Mouse (Mus musculus) frontal cortex, adult 2 months (tissue): ENCODE data around the gene Fev. TPM values are rescaled to one million over a fixed set of nuclear protein-coding genes. Genes with fewer than 3 reads are reported as not detected.

ENCODE experiments used
- DNase-seq, 2 experiments: peaks; one replicate each; pipeline ENCODE4 v3.0.0; 2022; ENCODE audit warnings: low spot score in 1 of 2; ENCODE audit errors: extremely low spot score in 1 of 2
- polyA plus RNA-seq: library from polyadenylated mRNA; depleted of rRNA; stranded (reverse); fragments of >200 nt; gene quantifications from 2 replicates; pipeline ENCODE4 v1.2.3, GENCODE M21; 2012

The Fev gene
- polyA plus RNA-seq, 1 experiment = not detected

DNA sequence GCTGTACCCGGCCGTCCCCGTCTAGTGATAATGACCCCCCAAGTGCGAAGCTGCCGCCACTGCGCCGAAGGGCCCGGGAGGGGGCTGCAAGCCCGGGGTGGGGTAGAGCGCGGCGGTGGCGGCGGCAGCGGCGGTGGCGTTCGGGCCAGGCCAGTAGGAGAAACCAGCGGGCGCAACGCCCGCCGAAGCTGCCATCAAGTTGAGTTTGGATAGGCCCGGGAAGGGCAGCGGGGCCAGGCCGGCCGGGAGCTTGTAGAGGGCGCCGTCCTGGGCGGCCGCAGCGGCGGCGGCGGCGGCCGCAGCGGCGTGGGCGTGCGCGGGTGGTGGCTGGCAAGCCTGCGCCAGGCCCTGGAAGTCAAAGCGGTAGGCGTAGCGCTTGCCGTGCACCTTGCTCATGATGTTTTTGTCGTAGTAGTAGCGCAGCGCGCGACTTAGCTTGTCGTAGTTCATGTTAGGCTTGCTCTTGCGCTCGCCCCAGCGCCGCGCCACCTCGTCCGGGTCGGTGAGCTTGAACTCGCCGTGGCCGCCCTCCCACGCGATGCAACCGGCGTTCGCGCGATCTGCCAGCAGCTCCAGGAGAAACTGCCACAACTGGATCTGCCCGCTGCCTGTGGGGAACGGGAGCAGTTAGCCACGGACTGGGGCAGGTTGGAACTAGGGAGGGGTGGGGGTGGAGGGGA lies 3.0 kb downstream of the Fev start:
- DNase-seq = no peak

DNA sequence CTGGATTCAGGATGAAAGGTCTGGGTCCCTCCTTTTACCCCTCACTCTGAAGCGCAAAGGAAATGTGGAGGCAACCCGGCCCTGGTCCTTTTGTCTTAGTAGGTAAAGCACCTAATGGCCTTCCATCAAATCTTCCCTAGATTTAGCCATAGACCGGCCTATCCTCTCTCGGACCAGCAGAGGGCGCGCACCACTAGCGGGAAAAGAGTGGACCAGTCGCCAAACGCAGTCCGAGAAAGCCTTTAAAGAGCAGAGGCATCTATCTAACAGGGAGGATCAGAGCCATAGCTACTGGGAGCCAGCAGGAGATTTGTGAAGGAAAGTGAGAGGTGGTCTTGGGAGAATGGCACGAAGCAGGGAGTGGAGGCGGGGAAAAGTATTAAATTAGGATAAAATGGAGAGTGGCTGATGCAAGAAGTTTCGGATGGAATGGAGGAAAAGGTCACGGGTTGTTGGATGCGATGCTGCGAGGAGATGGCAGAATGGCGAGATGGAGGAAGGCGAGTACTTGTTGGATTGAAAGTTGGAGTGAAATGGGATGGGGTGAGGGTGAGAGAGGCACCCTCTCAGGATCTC lies 4.3 kb downstream of the Fev start:
- DNase-seq = peak in 1 of 2 experiments; percentile 87

DNA sequence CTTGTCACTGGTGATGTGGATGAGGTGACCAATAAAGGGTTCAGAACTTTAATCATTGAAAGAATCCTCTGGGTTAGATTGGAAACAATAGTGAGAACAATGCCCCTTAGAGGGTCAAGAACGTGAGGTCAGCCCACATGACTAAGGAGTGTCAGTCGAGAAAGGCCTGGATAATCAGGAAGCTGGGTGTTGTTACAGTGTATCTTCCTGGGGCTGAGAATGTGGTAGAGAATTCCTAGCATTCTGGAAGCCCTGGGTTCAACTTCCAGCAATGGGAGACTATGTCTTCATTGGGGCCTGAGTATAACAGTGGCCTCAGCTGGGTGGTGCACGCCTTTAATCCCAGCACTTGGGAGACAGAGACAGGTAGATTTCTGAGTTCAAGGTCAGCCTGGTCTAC lies 8.0 kb downstream of the Fev start:
- DNase-seq = no peak

DNA sequence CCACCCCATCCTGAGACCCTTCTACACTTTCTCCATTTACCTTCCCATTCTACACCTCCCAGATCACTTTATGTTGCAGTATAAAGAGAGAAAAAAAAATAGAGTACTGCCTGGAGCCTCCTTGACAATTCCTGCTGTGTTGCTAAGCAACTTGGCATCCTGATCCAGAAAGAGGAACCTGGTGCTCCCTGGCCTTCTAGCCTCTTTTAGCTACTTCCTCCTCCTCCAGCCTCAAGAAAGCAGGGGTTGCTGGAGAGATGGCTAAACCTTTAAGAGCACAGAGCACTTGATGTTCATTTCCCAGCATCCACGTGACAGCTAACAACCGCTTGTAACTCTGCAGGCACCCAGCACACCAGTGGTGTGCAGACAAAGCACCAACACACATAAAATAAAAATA lies 13.0 kb downstream of the Fev start:
- no peak for DNase-seq

DNA sequence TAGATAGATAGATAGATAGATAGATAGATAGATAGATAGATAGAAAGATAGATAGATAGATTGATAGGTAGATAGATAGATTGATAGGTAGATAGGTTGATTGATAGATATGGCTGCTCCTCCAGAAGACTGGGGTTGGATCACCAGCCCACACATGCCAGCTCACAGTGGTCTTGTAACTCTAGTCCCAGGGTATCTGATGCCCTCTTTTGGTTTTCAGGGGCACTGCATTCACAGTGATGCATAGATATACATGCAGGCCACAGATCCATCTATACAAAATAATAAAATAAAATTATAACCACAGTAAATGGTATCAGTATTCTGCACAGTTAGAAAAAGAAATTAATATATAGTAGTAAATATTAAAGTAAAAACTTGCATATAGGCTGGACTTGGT lies 23.4 kb downstream of the Fev start:
- DNase-seq = no peak

DNA sequence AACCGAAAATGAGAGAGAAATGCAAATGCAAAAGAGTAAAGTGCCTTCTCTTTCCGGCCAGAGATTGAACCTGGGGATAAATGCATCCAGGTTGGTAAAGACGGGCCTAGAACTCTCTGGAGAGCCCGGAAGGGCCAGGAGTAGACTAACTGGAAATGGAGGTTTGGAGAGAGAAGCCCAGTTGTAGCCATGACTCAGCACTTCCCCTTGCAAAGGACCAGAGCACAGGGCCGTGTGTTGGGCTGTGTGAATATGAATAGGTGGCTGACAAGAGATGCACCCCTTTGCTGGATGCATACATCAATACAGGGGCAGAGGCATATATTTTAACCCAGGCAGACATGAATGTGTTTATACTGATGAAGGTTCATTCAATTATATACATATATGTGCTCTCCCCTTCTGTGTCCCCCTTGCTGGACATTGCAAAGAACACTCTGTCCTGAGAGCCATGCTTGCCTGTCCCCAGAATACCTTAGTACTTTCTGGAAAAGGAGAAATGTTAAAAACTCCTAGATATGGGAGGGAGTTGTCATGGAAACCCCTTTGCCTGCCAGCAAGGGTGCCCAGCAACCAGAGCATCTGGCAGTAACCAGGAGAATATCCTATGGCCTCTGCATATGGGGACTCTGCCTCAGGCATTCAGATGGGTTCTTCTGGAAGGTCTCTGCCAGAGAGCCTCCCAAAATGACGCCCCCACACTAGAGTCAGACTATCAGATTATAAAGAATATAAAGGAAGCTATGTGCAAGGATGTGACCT lies 25.8 kb downstream of the Fev start:
- peak in 1 of 2 experiments; percentile 54 for DNase-seq

DNA sequence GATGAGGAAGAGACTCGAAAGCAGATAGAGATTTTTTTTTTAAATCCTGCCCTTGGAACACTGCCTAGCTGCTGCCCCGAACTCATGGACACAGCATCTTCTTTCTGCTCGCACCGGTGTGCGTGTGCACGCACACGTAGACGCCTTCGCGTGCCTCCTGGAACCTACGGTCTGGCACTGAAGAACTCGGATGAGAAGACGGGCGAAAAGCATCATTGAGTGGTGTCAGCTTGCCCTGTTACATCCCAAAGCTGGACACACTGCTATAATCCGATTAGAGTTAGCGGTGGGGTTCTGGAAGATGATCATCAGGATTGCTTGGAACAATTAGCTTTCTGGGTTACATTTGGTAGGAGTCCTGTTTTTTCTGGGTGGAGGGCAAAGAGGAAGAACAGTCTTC lies 26.4 kb downstream of the Fev start:
- peak in 1 of 2 experiments; percentile 49 for DNase-seq

DNA sequence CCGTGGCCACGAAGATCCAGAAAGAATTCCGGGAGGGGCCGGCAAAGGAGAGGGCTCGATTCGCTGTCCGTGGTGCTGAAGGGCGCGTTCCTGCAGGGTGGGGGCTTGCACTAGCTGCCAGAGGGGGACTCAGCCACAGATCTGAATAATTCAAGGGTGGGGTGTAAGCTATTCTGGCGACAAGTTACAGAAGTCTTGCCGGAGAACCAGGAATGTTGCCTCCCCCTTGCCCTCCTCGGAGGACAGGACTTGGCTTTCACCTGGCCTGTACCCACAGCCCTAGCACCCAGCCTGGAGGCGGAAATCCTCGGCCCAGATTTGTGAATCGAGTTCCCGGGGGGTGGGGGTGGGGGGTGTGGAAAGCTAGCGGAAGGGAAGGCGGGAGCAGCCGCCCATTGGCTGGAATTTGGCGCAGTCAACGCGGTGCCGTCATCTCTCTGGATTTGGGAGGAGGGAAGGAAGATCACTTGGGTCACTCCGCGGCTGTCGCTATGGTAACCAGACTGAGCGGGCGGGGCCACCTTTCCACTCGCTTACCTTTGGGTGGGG lies 27.0 kb downstream of the Fev start:
- DNase-seq = peak; percentile 85 to 96

DNA sequence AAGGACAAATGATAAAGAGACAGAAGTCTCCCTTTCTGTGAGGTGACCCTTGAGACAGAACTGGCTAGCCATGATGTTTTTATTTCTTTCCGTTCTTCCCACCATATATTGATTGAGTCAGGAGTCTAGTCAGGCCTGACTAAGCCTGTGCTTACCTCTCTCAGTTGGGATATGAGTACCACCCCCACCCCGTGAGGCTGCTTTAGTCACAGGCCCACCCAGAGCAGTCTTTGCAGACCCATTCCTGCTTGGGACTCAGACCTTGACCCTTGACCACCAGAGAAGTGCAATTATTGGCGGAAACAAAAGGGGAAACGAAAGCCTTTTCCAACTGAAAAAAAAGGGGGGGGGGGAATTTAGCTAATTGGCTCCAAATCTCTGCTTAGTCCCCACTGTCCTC lies 27.5 kb downstream of the Fev start:
- no peak for DNase-seq

DNA sequence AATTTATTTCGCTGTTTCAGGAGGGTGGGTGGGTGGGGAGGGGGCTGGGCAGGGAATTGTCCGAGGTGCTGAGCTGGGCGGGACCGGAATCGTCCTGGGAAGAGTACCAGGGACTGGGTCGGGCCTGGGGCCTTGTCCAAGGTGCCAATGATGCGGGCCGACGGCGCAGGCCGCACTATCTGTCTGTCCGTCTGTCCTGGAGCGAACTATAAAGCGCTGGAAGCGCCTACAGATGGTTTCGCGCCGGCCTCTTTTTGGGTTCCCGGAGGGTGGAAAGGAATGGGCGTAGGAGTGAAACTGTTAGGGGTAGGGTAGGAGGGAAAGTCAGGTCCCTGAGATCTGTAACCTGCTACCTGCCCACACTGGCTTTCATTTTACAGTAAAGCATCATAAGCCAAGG lies 28.0 kb downstream of the Fev start:
- no peak for DNase-seq

DNA sequence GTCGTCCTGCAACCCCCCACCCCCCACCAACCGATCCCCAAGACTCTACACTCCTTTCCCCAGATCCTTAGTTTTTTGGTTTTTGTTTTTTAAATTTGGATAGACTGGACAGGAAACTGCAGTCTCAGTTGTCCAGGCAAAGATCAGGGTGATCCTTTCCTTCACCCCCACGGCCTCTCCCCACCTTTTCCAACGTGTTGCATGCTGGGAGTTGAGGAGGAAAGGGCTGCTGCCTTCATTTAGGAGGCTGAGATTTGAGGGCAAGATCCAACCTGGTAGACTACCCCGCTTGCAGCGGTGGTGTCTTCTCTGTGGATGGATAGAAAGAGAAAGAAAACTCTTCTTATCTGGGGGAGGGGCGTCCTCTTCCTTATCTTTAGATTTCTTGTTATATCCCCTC lies 28.4 kb downstream of the Fev start:
- DNase-seq = no peak

DNA sequence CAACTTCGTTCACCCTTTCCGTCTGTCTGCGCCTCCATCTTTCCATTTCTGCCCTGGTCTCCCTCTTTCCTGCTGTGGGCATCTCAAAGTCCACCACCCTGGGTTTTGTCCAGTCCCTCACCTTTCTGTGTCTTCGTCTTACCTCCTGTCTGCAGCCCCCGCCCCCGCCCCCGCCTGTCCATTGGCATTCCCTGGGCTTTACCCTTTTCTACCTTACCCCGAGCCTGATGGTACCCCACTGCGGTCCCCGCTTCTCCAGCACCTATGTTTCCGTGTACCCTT lies 28.8 kb downstream of the Fev start:
- DNase-seq = no peak

DNA sequence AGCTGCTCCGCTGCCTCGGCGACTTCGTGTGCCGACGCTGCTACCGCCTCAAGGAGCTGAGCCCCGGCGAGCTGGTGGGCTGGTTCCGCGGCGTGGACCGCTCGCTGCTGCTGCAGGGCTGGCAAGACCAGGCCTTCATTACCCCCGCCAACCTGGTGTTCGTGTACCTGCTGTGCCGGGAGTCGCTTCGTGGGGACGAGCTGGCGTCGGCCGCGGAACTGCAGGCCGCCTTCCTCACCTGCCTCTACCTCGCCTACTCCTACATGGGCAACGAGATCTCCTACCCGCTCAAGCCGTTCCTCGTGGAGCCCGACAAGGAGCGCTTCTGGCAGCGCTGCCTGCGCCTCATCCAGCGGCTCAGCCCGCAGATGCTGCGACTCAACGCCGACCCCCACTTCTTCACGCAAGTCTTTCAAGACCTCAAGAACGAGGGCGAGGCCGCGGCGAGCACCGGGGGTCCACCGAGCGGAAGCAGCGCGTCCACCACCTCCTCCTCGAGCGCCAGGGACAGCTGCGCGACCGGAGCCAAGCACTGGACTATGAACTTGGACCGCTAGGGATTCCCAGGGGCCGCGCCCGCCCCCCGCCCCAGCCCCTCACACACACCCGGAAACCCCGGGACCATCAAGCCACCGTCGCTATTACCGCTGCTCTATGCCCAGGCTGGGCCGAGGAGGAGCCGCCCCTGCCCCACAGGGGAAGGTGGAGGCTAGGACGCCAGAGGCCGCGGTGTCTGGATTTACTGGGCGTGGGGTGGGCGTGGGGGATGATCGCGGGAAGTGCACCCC lies 29.4 kb downstream of the Fev start:
- peak in 1 of 2 experiments; percentile 20 for DNase-seq

DNA sequence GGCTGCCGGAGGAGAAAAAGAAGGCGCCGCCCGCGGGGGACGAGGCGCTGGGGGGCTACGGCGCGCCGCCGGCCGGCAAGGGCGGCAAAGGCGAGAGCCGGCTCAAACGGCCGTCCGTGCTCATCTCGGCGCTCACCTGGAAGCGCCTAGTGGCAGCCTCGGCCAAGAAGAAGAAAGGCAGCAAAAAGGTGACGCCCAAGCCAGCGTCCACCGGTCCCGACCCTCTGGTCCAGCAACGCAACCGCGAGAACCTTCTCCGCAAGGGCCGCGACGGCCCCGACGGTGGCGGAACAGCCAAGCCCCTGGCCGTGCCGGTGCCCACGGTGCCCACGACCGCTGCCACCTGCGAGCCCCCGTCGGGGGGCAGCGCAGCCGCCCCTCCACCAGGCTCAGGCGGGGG lies 30.1 kb downstream of the Fev start:
- no peak for DNase-seq

DNA sequence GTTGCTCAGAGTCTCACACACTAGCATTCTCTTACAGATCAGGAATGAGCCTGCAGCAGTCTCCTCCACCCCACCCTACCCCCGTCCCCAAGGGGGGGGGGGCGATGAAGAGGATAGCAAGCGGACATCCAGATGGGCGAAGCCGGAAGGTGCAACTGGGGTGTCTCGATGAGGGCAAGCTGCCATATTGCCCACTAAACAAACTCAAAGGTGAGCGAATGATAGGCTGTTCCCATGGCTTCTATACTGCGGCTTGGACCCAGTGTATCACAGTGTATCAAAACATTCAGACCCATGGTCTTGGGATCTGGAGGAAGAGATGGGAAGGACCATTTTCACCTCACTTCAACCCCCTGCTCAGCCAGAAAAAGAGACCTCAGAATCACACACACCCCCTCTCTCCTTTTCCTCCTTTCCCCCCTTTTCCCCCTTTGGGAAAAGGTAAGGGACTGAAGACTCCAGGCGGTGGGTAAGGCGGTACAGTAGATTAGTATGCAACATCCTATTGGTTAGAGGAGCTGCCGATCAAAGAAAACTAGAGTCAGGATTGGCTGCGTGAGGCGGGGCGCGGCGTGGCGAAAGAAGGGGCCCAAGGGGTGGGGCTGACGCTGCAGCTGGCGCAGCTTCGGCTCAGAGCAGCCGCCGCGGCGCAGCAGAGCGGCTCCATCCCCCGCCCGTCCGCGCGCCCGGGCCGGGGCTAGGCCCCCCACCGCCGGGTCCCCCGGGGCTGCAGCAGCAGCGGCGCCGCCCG lies 30.7 kb downstream of the Fev start, which contains the start of gene Cdk5r2:
Gene Cdk5r2, plus strand, starts transcription at position 629 of the 751 bp plus-strand sequence.
- DNase-seq = peak; percentile 93 to 100

DNA sequence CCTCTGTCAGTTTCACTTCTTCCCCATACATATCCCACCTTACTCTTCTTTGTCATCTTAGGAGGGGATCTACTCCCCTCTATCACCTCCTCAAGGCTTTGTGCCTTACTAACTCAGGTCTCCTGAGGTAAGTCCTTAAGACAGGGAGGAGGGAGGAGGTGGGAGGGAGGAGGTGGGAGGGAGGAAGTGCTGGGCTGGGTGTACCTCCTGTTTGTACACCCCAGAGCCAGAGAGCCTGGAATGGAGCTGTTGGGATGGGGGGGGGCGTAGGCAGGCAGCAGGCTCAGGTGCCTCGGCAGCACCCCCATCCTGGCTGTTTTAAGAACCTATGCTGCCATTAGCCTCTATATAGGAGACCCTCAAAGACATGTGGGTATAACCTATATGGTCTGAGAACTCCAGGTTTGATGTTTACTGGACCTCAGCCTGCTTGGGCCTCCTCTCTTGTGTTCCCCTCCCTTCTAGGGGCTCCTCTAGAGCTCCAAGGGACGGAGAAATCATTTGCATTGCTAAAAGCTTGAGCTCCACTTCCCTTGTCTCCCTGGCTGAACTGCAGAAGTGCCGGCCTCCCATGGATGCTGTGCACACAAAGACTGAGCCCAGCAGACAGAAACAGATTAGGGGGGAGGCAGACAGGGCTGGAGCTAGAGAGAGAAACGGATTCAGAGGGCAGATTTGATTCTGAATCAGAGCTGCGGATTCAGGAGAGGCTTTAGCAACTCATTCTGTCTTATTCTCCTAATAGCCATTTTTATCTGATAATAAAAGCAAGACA lies 34.0 kb downstream of the Fev start:
- peak in 1 of 2 experiments; percentile 65 for DNase-seq

DNA sequence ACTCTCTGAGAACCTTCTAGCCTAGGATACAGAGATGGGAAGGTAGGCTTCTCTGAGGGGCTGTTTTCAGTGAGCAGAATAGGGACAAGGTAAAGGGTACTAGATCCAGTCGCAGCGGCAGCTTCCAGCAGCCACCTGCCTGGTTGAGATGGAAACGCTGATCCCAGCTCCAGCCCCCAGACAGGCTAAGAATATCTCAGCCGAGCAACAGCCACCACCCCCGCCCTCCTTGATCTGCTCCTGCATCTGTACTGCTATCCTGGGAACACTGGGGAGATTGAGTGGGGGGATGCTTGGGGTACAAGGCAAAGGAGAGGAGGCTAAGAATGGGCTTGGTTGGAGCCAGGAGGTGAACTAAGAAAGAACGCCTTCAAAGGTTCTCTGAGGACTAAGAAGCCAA lies 35.0 kb downstream of the Fev start:
- peak; percentile 88 to 89 for DNase-seq

DNA sequence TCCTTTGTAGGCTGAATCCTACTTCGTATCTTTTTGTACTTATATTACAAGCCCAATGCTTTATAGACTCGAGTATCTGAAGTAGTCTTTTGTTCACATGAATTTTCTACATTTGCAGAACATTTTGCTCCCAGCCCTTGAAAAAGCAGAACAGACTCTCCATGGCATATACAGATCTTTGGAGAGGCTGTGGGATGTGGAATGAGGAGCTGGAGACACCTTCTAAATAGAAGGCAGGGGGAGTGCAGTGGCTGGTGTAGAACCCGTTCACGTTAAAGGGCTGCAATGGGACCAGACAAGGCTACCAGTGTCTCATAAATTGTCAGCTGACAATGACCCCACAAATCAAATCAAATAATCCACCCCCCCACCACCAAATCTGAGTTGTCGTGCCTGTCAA lies 36.3 kb downstream of the Fev start:
- no peak for DNase-seq

DNA sequence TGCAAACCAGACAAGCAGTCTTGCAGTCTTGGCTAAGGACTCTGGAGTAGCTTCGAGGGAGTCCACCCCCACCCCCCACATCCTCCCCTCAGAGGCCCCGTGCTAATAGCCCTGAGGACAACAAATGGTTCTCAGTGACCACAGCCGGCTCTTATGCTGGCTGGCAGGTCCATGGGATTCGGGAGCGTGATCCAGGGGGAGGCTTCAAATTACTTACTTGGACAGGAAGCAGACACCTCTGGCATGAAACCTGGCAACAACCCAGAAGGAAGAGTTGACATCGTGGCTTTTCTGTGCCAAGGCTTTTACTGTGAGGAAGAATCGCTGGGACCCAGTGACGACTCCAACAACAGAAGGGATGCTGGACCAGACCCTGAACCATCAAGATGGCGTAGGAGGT lies 38.9 kb downstream of the Fev start:
- no peak for DNase-seq

DNA sequence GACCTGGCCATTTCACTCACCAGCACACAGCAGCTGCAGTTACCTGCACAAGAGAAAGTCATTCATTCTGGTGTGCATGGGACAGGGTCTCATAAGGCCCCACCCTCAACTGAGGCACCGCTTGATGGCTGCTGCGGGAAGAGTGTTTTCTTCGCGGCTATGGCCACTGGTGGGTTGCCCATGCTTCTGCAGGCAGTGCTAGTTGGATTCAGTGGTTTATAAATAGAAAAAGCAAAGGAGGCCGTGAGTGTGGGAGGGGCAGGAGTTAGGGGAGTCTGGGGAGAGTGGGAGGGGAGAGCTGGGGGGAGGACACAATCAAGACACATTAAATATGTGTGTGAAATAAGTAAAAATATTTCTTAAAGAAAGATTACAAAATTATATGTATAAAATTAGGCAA lies 42.1 kb downstream of the Fev start:
- no peak for DNase-seq
